Mouse (Mus musculus) cortical plate, adult 2 months (tissue): ENCODE results near the gene Ttc34. TPM values are rescaled to one million over a fixed set of nuclear protein-coding genes. Genes with fewer than 3 reads are reported as not detected.
A peak's percentile ranks its signal among the peaks of the same experiment; 100 is the strongest.

Experiments
- H3K27ac ChIP-seq: fragments of 200-500 bp; 2 replicates; pipeline ENCODE4 v1.5.1; 2012; ENCODE audit warnings: low read length, control low read depth, inconsistent platforms; ENCODE audit not compliant: insufficient read depth
- H3K4me1 ChIP-seq: fragments of 200-500 bp; 2 replicates; pipeline ENCODE4 v1.6.1; 2011; ENCODE audit warnings: low read length; ENCODE audit not compliant: control insufficient read depth, insufficient read depth
- H3K4me3 ChIP-seq: fragments of 200-500 bp; 2 replicates; pipeline ENCODE4 v1.5.1; 2011; ENCODE audit warnings: mild to moderate bottlenecking, low read length, control low read depth; ENCODE audit not compliant: insufficient read depth
- CTCF ChIP-seq: fragments of 200-500 bp; IDR thresholded peaks from 2 replicates; pipeline ENCODE4 v1.5.1; 2011; ENCODE audit warnings: mild to moderate bottlenecking, control low read depth, low read length; ENCODE audit not compliant: insufficient read depth; ENCODE audit errors: extremely low read depth
- POLR2A ChIP-seq: fragments of 200-500 bp; IDR thresholded peaks from 2 replicates; pipeline ENCODE4 v1.6.1; 2011; ENCODE audit warnings: mild to moderate bottlenecking, low read length, control low read depth; ENCODE audit not compliant: insufficient read depth; ENCODE audit errors: extremely low read depth
- polyA plus RNA-seq: library from polyadenylated mRNA; depleted of rRNA; stranded (reverse); fragments of >200 nt; gene quantifications from 2 replicates; pipeline ENCODE4 v1.2.3, GENCODE M21; 2012

The Ttc34 gene
- polyA plus RNA-seq, 1 experiment: 2.5 TPM

DNA sequence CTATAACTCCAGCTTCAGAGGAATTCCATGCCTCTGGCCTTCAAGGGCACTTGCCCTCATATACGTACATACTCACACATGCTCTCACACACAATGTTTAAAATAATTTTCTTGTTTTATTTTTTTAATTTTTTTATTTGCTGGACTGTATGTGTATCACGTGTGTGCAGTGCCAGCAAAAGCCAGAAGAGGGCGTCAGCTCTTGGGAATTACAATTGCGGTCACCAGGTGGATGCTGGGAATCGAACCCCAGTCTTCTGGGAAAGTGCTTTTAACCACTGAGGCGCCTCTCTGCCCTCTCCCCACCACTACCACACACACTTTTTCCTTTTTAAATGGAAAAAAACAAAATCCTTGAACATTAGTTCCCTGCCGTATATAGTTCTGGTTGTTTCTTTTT, 19.6 kb downstream of the Ttc34 start:
- Histone ChIP-seq H3K27ac (no peak overlapping the region), H3K4me3 (no peak overlapping the region; the same call in 1 of the 2 replicates)

GRCm38 (mm10) chr4:154857366-154858240, 20.3 kb downstream of the Ttc34 start:
- Histone ChIP-seq H3K4me3 (no peak overlapping the region), H3K27ac (no peak overlapping the region), H3K4me1 (no peaks in the 10 kb centered on the region)
- TF ChIP-seq POLR2A (no peak), CTCF (no peak)

More for the DNA sequence above, 19.6 kb downstream of the Ttc34 start:
- TF ChIP-seq POLR2A: no peak
- no peak for TF ChIP-seq CTCF
- H3K4me1 ChIP-seq: no peaks in the 10 kb centered on the region

DNA sequence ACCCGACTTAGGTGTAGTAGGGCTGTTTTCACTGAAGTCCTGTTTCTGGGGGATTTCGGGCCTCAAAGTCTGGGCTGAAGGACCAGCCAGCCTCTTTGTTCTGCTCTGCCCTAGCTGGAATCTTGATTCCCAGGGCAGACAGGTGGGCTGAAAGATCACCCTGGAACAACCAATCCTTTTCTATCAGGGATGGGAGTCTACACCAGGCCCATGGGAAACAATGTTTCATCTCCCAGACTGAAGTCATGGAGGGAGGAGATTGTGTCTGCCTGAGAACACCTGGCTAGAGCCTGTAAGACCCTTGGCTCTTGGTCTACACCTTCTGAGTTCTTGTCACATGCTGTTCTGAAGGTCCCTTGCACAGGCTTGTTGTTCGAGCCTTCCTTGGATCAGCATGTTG, 21.3 kb downstream of the Ttc34 start:
- no peak overlapping the region for H3K4me3 ChIP-seq
- TF ChIP-seq CTCF (no peak), POLR2A (no peak)
- no peak overlapping the region for H3K27ac ChIP-seq
- H3K4me1 ChIP-seq: no peaks in the 10 kb centered on the region

DNA sequence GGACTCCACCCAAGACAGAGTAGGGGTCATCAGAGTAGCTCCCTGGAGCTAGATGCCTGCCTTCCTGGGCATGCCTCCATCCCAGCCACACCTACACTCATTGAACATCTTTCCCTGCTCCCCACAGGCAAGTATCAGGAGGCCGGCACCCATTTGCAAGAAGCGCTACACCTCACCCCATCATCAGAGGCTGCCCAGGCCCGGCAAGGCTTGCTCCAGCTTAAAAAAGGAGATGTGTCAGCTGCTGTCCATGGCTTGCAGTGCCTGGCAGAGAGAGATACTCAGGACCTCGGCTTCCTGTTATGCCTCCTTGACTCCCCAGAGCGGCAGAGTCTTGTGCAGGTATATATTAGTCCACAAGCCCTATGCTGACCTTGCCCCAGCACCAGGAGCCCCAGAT, 24.7 kb downstream of the Ttc34 start:
- no peak for TF ChIP-seq CTCF
- no peak for TF ChIP-seq POLR2A
- H3K27ac ChIP-seq: no peak overlapping the region
- no peaks in the 10 kb centered on the region; the same call in 1 of the 2 replicates for H3K4me1 ChIP-seq
- H3K4me3 ChIP-seq: no peak overlapping the region

DNA sequence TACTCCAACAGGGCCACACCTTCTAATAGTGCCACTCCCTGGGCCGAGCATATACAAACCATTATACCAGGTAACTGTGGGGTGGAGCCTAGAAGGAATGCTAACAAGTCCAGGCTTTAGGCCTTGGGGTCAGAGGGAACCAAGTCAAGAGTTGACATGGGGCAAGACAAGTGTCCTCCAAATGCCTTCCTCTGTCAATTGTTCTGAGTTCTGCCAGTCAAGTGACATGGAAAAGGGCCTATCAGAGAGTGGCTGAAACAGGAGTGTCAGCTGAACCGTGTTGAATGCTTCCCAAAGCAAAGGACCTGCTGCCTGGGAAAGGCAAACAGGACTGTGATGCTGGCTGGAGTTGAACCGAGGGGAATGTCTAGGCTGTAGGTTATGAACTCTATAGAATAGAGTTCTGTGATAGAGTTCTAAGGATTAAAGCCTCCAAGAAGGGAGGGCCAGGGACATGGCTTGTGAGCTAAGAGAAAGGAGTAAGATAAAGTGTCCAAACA, 26.2 kb downstream of the Ttc34 start:
- Histone ChIP-seq H3K4me1 (no peaks in the 10 kb centered on the region; the same call in 1 of the 2 replicates), H3K4me3 (no peak overlapping the region), H3K27ac (no peak overlapping the region)
- TF ChIP-seq POLR2A: no peak
- TF ChIP-seq CTCF: no peak

- H3K27ac ChIP-seq: no peak overlapping the region
- TF ChIP-seq POLR2A: peak; percentile 60; the same call in 1 of the 2 replicates
- TF ChIP-seq CTCF: peak; percentile 43
These were observed 27.1 kb downstream of the Ttc34 start for GRCm38 (mm10) chr4:154864271-154864771.

DNA sequence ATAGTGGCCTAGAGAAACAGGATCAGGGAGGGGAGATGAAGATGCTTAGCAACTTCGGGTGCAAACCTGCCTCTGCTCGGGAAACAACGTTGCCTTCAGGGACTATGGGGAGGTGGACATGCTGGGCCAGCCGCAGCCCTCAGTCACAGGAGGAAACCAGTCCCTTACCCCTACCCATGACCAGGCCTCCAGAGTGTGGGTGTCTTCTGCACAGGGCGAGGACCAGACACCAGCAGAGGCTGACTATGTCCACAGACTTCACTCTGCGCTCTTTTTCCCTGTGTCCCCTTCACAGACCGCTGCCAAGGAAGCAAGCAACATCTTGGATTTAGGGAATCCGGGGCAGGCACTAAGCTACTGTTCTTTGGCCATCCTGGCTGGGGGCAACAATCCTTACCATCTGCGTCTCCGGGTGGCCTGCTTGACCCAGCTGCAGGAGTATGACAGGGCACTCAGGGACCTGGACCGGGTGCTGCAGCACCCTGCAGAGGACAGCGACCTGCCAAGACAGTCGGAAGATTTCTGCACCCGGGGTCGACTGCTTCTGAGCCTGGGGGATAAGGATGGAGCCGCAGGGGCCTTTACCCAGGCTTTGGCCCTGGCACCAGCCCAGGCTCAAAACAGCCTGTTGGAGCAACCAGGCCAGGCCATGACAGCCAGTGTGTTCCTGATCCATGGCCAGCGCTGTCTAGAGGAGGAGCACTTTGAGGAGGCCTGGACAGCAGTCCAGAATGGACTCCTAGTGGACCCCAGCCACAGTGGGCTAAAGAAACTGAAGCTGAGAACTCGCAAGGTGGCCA, 27.9 kb downstream of the Ttc34 start:
- H3K4me1 ChIP-seq: no peaks in the 10 kb centered on the region; the same call in 1 of the 2 replicates
- H3K27ac ChIP-seq: no peak overlapping the region
- no peak overlapping the region; the same call in 1 of the 2 replicates for H3K4me3 ChIP-seq
- TF ChIP-seq POLR2A (no peak), CTCF (no peak)

More at GRCm38 (mm10) chr4:154864271-154864771, 27.1 kb downstream of the Ttc34 start:
- H3K4me3 ChIP-seq: peak overlapping the region; percentile 36
- no peaks in the 10 kb centered on the region; the same call in 1 of the 2 replicates for H3K4me1 ChIP-seq

DNA sequence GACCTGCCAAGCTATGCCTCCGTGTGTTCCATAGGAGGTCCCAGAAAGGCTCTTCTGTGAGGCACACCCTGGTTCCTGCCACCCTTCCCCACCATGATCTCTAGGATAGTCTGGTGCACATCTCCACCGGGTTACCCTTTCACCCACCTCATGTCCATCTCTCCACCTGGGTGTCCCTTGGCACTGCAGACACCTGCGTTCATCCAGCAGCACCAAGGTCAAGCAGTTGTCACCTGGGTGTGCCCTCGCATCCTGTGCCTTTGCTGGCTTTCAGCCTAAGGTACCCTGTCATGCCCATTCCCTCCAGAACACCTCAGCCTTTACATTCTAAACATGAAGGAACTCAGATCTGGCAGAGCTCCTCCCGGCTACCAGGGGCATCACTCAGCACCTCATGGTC, 29.1 kb downstream of the Ttc34 start:
- TF ChIP-seq POLR2A (no peak), CTCF (no peak)

GRCm38 (mm10) chr4:154867257-154867656, 30.0 kb downstream of the Ttc34 start:
- no peak for TF ChIP-seq POLR2A
- no peak for TF ChIP-seq CTCF
- Histone ChIP-seq H3K4me3 (no peak overlapping the region), H3K4me1 (no peaks in the 10 kb centered on the region; the same call in 1 of the 2 replicates), H3K27ac (no peak overlapping the region)

More for the DNA sequence above, 29.1 kb downstream of the Ttc34 start:
- no peak overlapping the region for H3K4me3 ChIP-seq
- no peaks in the 10 kb centered on the region; the same call in 1 of the 2 replicates for H3K4me1 ChIP-seq
- H3K27ac ChIP-seq: no peak overlapping the region
